Mouse (Mus musculus): ENCODE measurements at regions not wholly inside any gene's neighbourhood (a gene's known extent, or its start where the extent isn't known, plus 50 kb on each side); places are given as distances from the start of the nearest gene placed in this dataset.

DNA sequence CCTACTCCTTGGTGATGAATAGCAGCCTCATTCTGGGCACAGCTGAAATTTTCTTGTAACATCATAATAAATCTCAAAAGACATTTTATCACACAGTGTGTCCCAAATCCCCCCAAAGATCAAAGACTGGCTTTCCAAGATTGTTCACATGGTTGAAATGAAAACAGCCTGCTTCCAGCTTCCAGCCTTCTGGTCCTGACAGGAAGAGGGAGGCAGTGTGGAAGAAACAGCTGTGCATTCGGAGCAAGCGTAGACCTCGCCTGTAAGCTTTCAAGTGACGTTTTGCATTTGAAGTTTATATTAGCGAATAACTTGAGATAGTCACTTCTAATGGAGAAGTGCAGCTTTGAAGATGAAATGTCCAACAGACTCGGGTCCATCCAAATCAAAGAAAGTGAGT lies 300.9 kb upstream of the Robo2 start:
- H3K9me3 ChIP-seq (ENCODE audit: low read length), result no peaks in the 10 kb centered on the region
- ATAC-seq (ENCODE audit: low FRiP score), result no peak
- no peaks in the 10 kb centered on the region for H3K27me3 ChIP-seq (ENCODE audit: insufficient read depth, low read length)
- no peak for TF ChIP-seq CTCF (IDR thresholded peaks at IDR 0.05)
- H3K4me3 ChIP-seq (ENCODE audit: low read depth, low read length), result no peak overlapping the region
- no peaks in the 10 kb centered on the region for H3K36me3 ChIP-seq (ENCODE audit: insufficient read depth, low read length)
- H3K4me2 ChIP-seq (ENCODE audit: low read depth, low read length, poor library complexity, severe bottlenecking), result no peak overlapping the region
- no peaks in the 10 kb centered on the region for H3K4me1 ChIP-seq (ENCODE audit: insufficient read depth, low read length)
- H3K9ac ChIP-seq (replicated peaks; ENCODE audit: low read length, poor library complexity, severe bottlenecking), result no peak overlapping the region
- DNase-seq (ENCODE audit: low spot score), result no peak
- 77% methylated on average over 6 of the region's 6 CpGs for WGBS
- no peak overlapping the region for H3K27ac ChIP-seq (ENCODE audit: low read depth, low read length)

DNA sequence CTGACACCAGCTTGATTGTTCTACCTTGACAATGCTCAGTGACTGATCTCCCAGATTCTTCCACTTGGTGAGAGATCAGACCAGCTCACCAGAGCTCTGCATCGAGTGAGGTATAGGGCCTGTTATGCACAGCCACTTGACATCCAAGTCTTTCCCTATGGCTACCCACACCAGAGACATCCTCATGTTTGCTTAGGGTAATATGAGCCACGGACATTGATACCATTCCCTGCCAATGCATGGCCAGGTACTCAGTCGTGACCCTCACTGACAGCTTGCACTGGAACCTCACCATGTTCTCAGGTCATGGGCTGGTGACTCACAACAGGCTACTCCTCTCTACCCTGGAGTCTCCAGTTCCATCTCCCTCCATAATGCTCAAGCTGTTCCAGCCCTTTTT lies 290.4 kb upstream of the Robo2 start:
- H3K27me3 ChIP-seq (ENCODE audit: insufficient read depth, low read length), result no peaks in the 10 kb centered on the region
- no peak for DNase-seq (ENCODE audit: low spot score)
- ATAC-seq (ENCODE audit: low FRiP score), result no peak
- no peaks in the 10 kb centered on the region for H3K36me3 ChIP-seq (ENCODE audit: insufficient read depth, low read length)
- no peak overlapping the region for H3K4me3 ChIP-seq (ENCODE audit: low read depth, low read length)
- no peak overlapping the region for H3K4me2 ChIP-seq (ENCODE audit: low read depth, low read length, poor library complexity, severe bottlenecking)
- H3K9me3 ChIP-seq (ENCODE audit: low read length), result no peaks in the 10 kb centered on the region
- TF ChIP-seq CTCF (IDR thresholded peaks at IDR 0.05), result no peak
- 83% methylated on average over 3 of the region's 3 CpGs for WGBS
- no peak overlapping the region for H3K9ac ChIP-seq (replicated peaks; ENCODE audit: low read length, poor library complexity, severe bottlenecking)
- no peaks in the 10 kb centered on the region for H3K4me1 ChIP-seq (ENCODE audit: insufficient read depth, low read length)
- no peak overlapping the region for H3K27ac ChIP-seq (ENCODE audit: low read depth, low read length)

DNA sequence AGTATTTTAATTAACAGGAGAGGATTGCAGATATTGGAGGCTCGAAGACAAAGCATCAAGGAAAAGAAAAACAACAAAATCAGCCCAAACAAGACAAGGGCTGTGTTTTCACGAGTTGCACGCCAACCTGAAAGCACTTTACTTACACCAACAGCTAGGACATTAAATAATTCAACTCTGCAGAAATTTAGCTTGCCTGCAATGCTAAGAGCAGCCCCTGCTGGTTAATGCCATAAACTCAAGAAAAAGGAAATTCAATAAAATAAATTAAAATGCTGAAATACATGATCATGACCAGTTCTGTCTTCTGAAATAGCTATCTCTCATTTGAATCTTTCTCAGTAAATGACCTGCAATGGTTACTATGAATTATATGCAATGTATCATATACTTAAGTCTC lies 271.7 kb upstream of the Robo2 start:
- DNase-seq (ENCODE audit: low spot score) (peak; percentile 58), ATAC-seq (ENCODE audit: low FRiP score) (no peak)
- Histone ChIP-seq H3K4me1 (ENCODE audit: insufficient read depth, low read length) (no peaks in the 10 kb centered on the region), H3K36me3 (ENCODE audit: insufficient read depth, low read length) (no peaks in the 10 kb centered on the region), H3K9ac (replicated peaks; ENCODE audit: low read length, poor library complexity, severe bottlenecking) (no peak overlapping the region), H3K9me3 (ENCODE audit: low read length) (no peaks in the 10 kb centered on the region), H3K4me2 (ENCODE audit: low read depth, low read length, poor library complexity, severe bottlenecking) (no peak overlapping the region), H3K4me3 (ENCODE audit: low read depth, low read length) (no peak overlapping the region), H3K27me3 (ENCODE audit: insufficient read depth, low read length) (no peaks in the 10 kb centered on the region), H3K27ac (ENCODE audit: low read depth, low read length) (no peak overlapping the region)
- peak; percentile 86 for TF ChIP-seq CTCF (IDR thresholded peaks at IDR 0.05)
- WGBS, result 32% methylated on average over 3 of the region's 3 CpGs

GRCm38 (mm10) chr16:74675586-74675985 lies 264.0 kb upstream of the Robo2 start:
- Histone ChIP-seq H3K27me3 (ENCODE audit: insufficient read depth, low read length) (no peaks in the 10 kb centered on the region), H3K4me2 (ENCODE audit: low read depth, low read length, poor library complexity, severe bottlenecking) (no peak overlapping the region), H3K36me3 (ENCODE audit: insufficient read depth, low read length) (no peaks in the 10 kb centered on the region), H3K9me3 (ENCODE audit: low read length) (no peaks in the 10 kb centered on the region), H3K4me3 (ENCODE audit: low read depth, low read length) (no peak overlapping the region), H3K4me1 (ENCODE audit: insufficient read depth, low read length) (no peaks in the 10 kb centered on the region), H3K27ac (ENCODE audit: low read depth, low read length) (no peak overlapping the region), H3K9ac (replicated peaks; ENCODE audit: low read length, poor library complexity, severe bottlenecking) (no peak overlapping the region)
- no peak for TF ChIP-seq CTCF (IDR thresholded peaks at IDR 0.05)
- DNase-seq (ENCODE audit: low spot score), result no peak
- no peak for ATAC-seq (ENCODE audit: low FRiP score)

- H3K4me1 ChIP-seq (ENCODE audit: insufficient read depth, low read length), result no peaks in the 10 kb centered on the region
- H3K27ac ChIP-seq (ENCODE audit: low read depth, low read length), result no peak overlapping the region
- no peak for TF ChIP-seq CTCF (IDR thresholded peaks at IDR 0.05)
- no peak overlapping the region for H3K4me2 ChIP-seq (ENCODE audit: low read depth, low read length, poor library complexity, severe bottlenecking)
- no peak overlapping the region for H3K9ac ChIP-seq (replicated peaks; ENCODE audit: low read length, poor library complexity, severe bottlenecking)
- no peaks in the 10 kb centered on the region for H3K9me3 ChIP-seq (ENCODE audit: low read length)
- H3K36me3 ChIP-seq (ENCODE audit: insufficient read depth, low read length), result no peaks in the 10 kb centered on the region
- H3K4me3 ChIP-seq (ENCODE audit: low read depth, low read length), result no peak overlapping the region
- WGBS, result 77% methylated on average over 3 of the region's 3 CpGs
- DNase-seq (ENCODE audit: low spot score) (no peak), ATAC-seq (ENCODE audit: low FRiP score) (no peak)
- H3K27me3 ChIP-seq (ENCODE audit: insufficient read depth, low read length), result no peaks in the 10 kb centered on the region
These were observed 259.8 kb upstream of the Robo2 start for GRCm38 (mm10) chr16:74671466-74671865.

- no peak overlapping the region for H3K4me3 ChIP-seq (ENCODE audit: low read depth, low read length)
- WGBS, result 64% methylated on average over 1 of the region's 1 CpGs
- no peak for ATAC-seq (ENCODE audit: low FRiP score)
These were observed 252.7 kb upstream of the Robo2 start for GRCm38 (mm10) chr16:74664337-74664736.

GRCm38 (mm10) chr16:74651244-74651643 lies 239.6 kb upstream of the Robo2 start:
- Histone ChIP-seq H3K4me1 (ENCODE audit: insufficient read depth, low read length) (no peaks in the 10 kb centered on the region), H3K4me2 (ENCODE audit: low read depth, low read length, poor library complexity, severe bottlenecking) (no peak overlapping the region), H3K9me3 (ENCODE audit: low read length) (no peaks in the 10 kb centered on the region), H3K27me3 (ENCODE audit: insufficient read depth, low read length) (no peaks in the 10 kb centered on the region), H3K9ac (replicated peaks; ENCODE audit: low read length, poor library complexity, severe bottlenecking) (no peak overlapping the region), H3K4me3 (ENCODE audit: low read depth, low read length) (no peak overlapping the region), H3K36me3 (ENCODE audit: insufficient read depth, low read length) (no peaks in the 10 kb centered on the region), H3K27ac (ENCODE audit: low read depth, low read length) (no peak overlapping the region)
- ATAC-seq (ENCODE audit: low FRiP score) (no peak), DNase-seq (ENCODE audit: low spot score) (peak; percentile 9)
- no peak for TF ChIP-seq CTCF (IDR thresholded peaks at IDR 0.05)
- 52% methylated on average over 3 of the region's 3 CpGs for WGBS

More at GRCm38 (mm10) chr16:74664337-74664736, 252.7 kb upstream of the Robo2 start:
- Histone ChIP-seq H3K4me1 (ENCODE audit: insufficient read depth, low read length) (no peaks in the 10 kb centered on the region), H3K9ac (replicated peaks; ENCODE audit: low read length, poor library complexity, severe bottlenecking) (no peak overlapping the region), H3K36me3 (ENCODE audit: insufficient read depth, low read length) (no peaks in the 10 kb centered on the region), H3K27ac (ENCODE audit: low read depth, low read length) (no peak overlapping the region), H3K27me3 (ENCODE audit: insufficient read depth, low read length) (no peaks in the 10 kb centered on the region), H3K4me2 (ENCODE audit: low read depth, low read length, poor library complexity, severe bottlenecking) (no peak overlapping the region), H3K9me3 (ENCODE audit: low read length) (no peaks in the 10 kb centered on the region)
- no peak for DNase-seq (ENCODE audit: low spot score)
- TF ChIP-seq CTCF (IDR thresholded peaks at IDR 0.05), result no peak

Measured in midbrain, postnatal 0 days (tissue).